Mouse (Mus musculus): Measurements from ENCODE around the gene 1700023F06Rik.

- TF ChIP-seq CHD2 (IDR thresholded peaks at IDR 0.05; ENCODE audit: low read depth, low read length) (no peak), MAFK (IDR thresholded peaks at IDR 0.05; ENCODE audit: insufficient read depth, low read depth, low read length) (no peak), HCFC1 (IDR thresholded peaks at IDR 0.05; ENCODE audit: borderline replicate concordance, insufficient read depth, low read length) (no peak)
Observed at GRCm38 (mm10) chr11:103149771-103150170, 58.6 kb downstream of the 1700023F06Rik start.

Measured in ES-E14 (cell line).